Mouse (Mus musculus) MEL (cell line): ENCODE measurements around the gene Vps37b.

Experiments used
- CTCF ChIP-seq, 3 experiments: IDR thresholded peaks in 2 of 3; conservative IDR thresholded peaks in 1 of 3; 2 replicates each; pipeline ENCODE4 v1.5.1; 2011 to 2012; ENCODE audit warnings: low read length in 3 of 3, low read depth in 2 of 3, mild to moderate bottlenecking in 2 of 3, improper control_type of control experiment in 1 of 3, inconsistent platforms in 1 of 3, mixed read lengths in 1 of 3, moderate library complexity in 1 of 3; ENCODE audit not compliant: control insufficient read depth in 1 of 3, insufficient read depth in 1 of 3, poor library complexity in 1 of 3, severe bottlenecking in 1 of 3
- E2F4 ChIP-seq: IDR thresholded peaks from 2 replicates; pipeline ENCODE4 v1.6.1; 2011; ENCODE audit warnings: low read depth, low read length, improper control_type of control experiment, borderline replicate concordance
- GABPA ChIP-seq: IDR thresholded peaks from 2 replicates; pipeline ENCODE4 v1.6.1; 2012; ENCODE audit warnings: low read depth, mild to moderate bottlenecking, inconsistent platforms, low read length, improper control_type of control experiment, moderate library complexity
- MAZ ChIP-seq: IDR thresholded peaks from 2 replicates; pipeline ENCODE4 v1.6.1; 2012; ENCODE audit warnings: low read depth, mild to moderate bottlenecking, inconsistent platforms, low read length, improper control_type of control experiment
- MYB ChIP-seq: IDR thresholded peaks from 2 replicates; pipeline ENCODE4 v1.6.1; 2011; ENCODE audit warnings: mild to moderate bottlenecking, low read depth, low read length, improper control_type of control experiment
- POLR2A ChIP-seq, 2 experiments: IDR thresholded peaks; 2 replicates each; pipeline ENCODE4 v1.6.1; 2011 to 2012; ENCODE audit warnings: low read length in 2 of 2, mild to moderate bottlenecking in 2 of 2, control low read depth in 1 of 2, improper control_type of control experiment in 1 of 2, low read depth in 1 of 2, moderate library complexity in 1 of 2; ENCODE audit not compliant: control insufficient read depth in 1 of 2, insufficient read depth in 1 of 2, poor library complexity in 1 of 2
- RCOR1 ChIP-seq: IDR thresholded peaks from 2 replicates; pipeline ENCODE4 v1.6.1; 2012; ENCODE audit warnings: low read depth, mild to moderate bottlenecking, inconsistent platforms, low read length, improper control_type of control experiment
- SMC3 ChIP-seq: IDR thresholded peaks from 2 replicates; pipeline ENCODE4 v1.6.1; 2011; ENCODE audit warnings: low read depth, low read length, improper control_type of control experiment
- TCF12 ChIP-seq: IDR thresholded peaks from 2 replicates; pipeline ENCODE4 v1.6.1; 2014; ENCODE audit warnings: low read depth, mild to moderate bottlenecking, inconsistent platforms, low read length, improper control_type of control experiment, moderate library complexity
- USF1 ChIP-seq: IDR thresholded peaks from 2 replicates; pipeline ENCODE4 v1.6.1; 2014; ENCODE audit warnings: low read depth, mild to moderate bottlenecking, inconsistent platforms, low read length, improper control_type of control experiment, moderate library complexity

DNA sequence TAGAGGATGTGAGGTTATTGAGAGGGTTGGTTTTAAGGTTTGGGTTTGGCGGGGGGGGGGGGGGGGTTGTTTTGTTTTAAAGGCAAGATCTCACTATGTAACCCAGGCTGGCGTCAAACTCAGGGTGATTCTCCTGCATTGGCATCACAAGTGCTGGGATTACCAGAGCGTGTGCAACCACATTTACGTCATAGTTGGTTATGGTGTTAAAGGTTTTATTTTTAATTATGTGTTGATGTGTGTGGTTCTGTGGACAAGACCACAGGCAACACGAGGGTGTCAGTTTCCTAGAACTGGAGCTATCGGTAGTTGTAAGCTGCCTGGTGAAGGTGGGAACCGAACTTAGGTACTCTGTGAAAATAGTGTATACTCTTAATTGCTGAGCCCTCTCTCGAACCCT lies 3.7 kb upstream of the Vps37b start:
- TF ChIP-seq MYB = no peak
- no peak for TF ChIP-seq SMC3
- TF ChIP-seq CTCF (IDR thresholded peaks at IDR 0.05 in 2 of 3, conservative IDR thresholded peaks at IDR 0.05 in 1 of 3; ENCODE audit: control insufficient read depth in 1 of 3, insufficient read depth in 1 of 3, low read depth in 2 of 3, low read length in 3 of 3, poor library complexity in 1 of 3, severe bottlenecking in 1 of 3) = no peak
- no peak for TF ChIP-seq MAZ
- TF ChIP-seq POLR2A (IDR thresholded peaks at IDR 0.05; ENCODE audit: control insufficient read depth in 1 of 2, insufficient read depth in 1 of 2, low read depth in 1 of 2, low read length in 2 of 2, poor library complexity in 1 of 2) = no peak
- TF ChIP-seq USF1 = no peak
- TF ChIP-seq GABPA = no peak
- TF ChIP-seq TCF12 = no peak
- no peak for TF ChIP-seq E2F4
- TF ChIP-seq RCOR1 = no peak
